Mouse (Mus musculus): ENCODE measurements around the gene Klhdc8b. TPM values are rescaled to one million over a fixed set of nuclear protein-coding genes. Genes with fewer than 3 reads are reported as not detected.

Gene Klhdc8b
- total RNA-seq, 1 experiment: 6.6 TPM

DNA sequence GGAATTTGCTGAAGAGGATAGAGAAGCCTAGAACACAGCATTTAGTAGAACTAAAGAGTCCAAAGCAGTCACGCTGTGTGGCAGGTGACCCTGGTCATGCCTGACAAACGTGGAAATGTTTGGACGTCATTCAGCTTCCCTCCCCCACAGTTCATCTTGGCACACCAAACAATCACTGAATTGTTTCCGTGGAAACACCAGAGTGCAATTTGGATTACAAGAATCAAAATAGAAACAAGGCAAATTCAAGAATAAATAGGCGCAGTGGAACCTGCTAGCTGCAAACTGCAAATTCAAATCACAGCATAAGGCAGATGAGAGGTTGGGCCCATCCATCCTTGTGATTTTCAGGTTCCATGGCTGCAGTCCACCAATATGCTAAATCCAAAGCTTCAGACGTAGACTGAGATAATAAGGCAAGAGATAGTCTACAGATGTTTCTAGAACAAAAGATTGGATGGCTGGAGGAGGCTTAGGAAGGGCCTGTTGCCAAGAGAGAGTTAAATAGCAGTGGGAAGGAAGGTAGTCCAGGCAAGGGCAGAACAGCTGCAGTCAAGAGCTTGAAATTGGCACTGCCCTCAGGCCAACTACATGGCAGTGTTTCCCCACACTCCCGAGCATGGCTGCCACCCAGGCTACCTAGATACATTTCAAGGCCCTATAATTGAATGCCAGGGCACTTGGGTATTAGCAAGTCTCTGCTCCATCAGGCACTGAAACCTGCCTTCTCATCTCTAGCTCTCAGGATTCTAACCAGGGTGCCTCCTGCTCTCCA lies 60.0 kb downstream of the Klhdc8b start:
- no peak for DNase-seq (ENCODE audit: low read depth, low spot score)
- Histone ChIP-seq H3K9me3 (ENCODE audit: control insufficient read depth, insufficient read depth, low read depth, low read length) (no peaks in the 10 kb centered on the region), H3K36me3 (ENCODE audit: control insufficient read depth, insufficient read depth, low read length, poor library complexity, severe bottlenecking) (no peaks in the 10 kb centered on the region), H3K9ac (ENCODE audit: insufficient read depth, low read depth, low read length, poor library complexity, severe bottlenecking) (no peak overlapping the region), H3K27ac (ENCODE audit: insufficient read depth, low read depth, low read length, poor library complexity, severe bottlenecking) (no peak overlapping the region), H3K4me1 (ENCODE audit: control insufficient read depth in 2 of 2, insufficient read depth in 2 of 2, low read length in 2 of 2, poor library complexity in 1 of 2) (no peaks in the 10 kb centered on the region), H3K4me3 (ENCODE audit: insufficient read depth in 1 of 2, low read depth in 1 of 2, low read length in 2 of 2, poor library complexity in 1 of 2, severe bottlenecking in 1 of 2) (no peak overlapping the region)
- TF ChIP-seq MAFK (IDR thresholded peaks at IDR 0.05; ENCODE audit: insufficient read depth, low read depth, low read length): no peak
- no peak for TF ChIP-seq CHD2 (IDR thresholded peaks at IDR 0.05; ENCODE audit: low read depth, low read length)
- no peak for TF ChIP-seq ZC3H11A (IDR thresholded peaks at IDR 0.05; ENCODE audit: borderline replicate concordance, low read depth, low read length)
- no peak for TF ChIP-seq HCFC1 (IDR thresholded peaks at IDR 0.05; ENCODE audit: borderline replicate concordance, insufficient read depth, low read length)
- no peak for TF ChIP-seq ZNF384 (IDR thresholded peaks at IDR 0.05; ENCODE audit: low read depth, low read length)
- in situ Hi-C loops (cut with MboI; ENCODE audit: low sequenced_read_pairs in 2 of 2, unreplicated experiment in 2 of 2): no loop called here

- no peaks in the 10 kb centered on the region for H3K4me1 ChIP-seq (ENCODE audit: control insufficient read depth in 2 of 2, insufficient read depth in 2 of 2, low read length in 2 of 2, poor library complexity in 1 of 2)
- H3K27ac ChIP-seq (ENCODE audit: insufficient read depth, low read depth, low read length, poor library complexity, severe bottlenecking): no peak overlapping the region
- H3K9me3 ChIP-seq (ENCODE audit: control insufficient read depth, insufficient read depth, low read depth, low read length): no peaks in the 10 kb centered on the region
- no peak overlapping the region for H3K4me3 ChIP-seq (ENCODE audit: insufficient read depth in 1 of 2, low read depth in 1 of 2, low read length in 2 of 2, poor library complexity in 1 of 2, severe bottlenecking in 1 of 2)
- in situ Hi-C loops (cut with MboI; ENCODE audit: low sequenced_read_pairs in 2 of 2, unreplicated experiment in 2 of 2): no loop called here
- H3K9ac ChIP-seq (ENCODE audit: insufficient read depth, low read depth, low read length, poor library complexity, severe bottlenecking): no peak overlapping the region
- DNase-seq (ENCODE audit: low read depth, low spot score): no peak
- TF ChIP-seq ZNF384 (IDR thresholded peaks at IDR 0.05; ENCODE audit: low read depth, low read length): no peak
- TF ChIP-seq HCFC1 (IDR thresholded peaks at IDR 0.05; ENCODE audit: borderline replicate concordance, insufficient read depth, low read length): no peak
- TF ChIP-seq CHD2 (IDR thresholded peaks at IDR 0.05; ENCODE audit: low read depth, low read length): no peak
- TF ChIP-seq MAFK (IDR thresholded peaks at IDR 0.05; ENCODE audit: insufficient read depth, low read depth, low read length): no peak
- TF ChIP-seq ZC3H11A (IDR thresholded peaks at IDR 0.05; ENCODE audit: borderline replicate concordance, low read depth, low read length): no peak
- H3K36me3 ChIP-seq (ENCODE audit: control insufficient read depth, insufficient read depth, low read length, poor library complexity, severe bottlenecking): no peaks in the 10 kb centered on the region
These were observed 63.1 kb downstream of the Klhdc8b start for GRCm38 (mm10) chr9:108398324-108398723.

Other genes starting within 250 kb of the Klhdc8b start
- gene Dag1, start 197.6 kb downstream of the Klhdc8b start, total RNA-seq (2012; rRNA removed): 134 and 168 TPM in 2 replicates
- gene Nicn1, start 171.2 kb downstream of the Klhdc8b start, total RNA-seq (2012; rRNA removed): 9.2 and 9.9 TPM in 2 replicates
- 63.9 and 77.9 TPM in 2 replicates for gene Amt, start 164.7 kb downstream of the Klhdc8b start, total RNA-seq (2012; rRNA removed)
- 82.9 and 125 TPM in 2 replicates for gene Rhoa, start 155.5 kb downstream of the Klhdc8b start, total RNA-seq (2012; rRNA removed)
- 10.0 and 11.0 TPM in 2 replicates for gene Tcta, start 155.4 kb downstream of the Klhdc8b start, total RNA-seq (2012; rRNA removed)
- gene Gpx1, start 122.7 kb downstream of the Klhdc8b start, total RNA-seq (2012; rRNA removed): 797 and 939 TPM in 2 replicates
- 64.2 and 69.1 TPM in 2 replicates for gene Usp4, start 113.7 kb downstream of the Klhdc8b start, total RNA-seq (2012; rRNA removed)
- 1.3 and 1.5 TPM in 2 replicates for gene 1700102P08Rik, start 68.8 kb downstream of the Klhdc8b start, total RNA-seq (2012; rRNA removed)
- 1.4 and 1.7 TPM in 2 replicates for gene Ccdc36, start 33.1 kb downstream of the Klhdc8b start, total RNA-seq (2012; rRNA removed)
- not detected in 2 replicates for gene BC048562, start 25.1 kb downstream of the Klhdc8b start, total RNA-seq (2012; rRNA removed)
- 16.7 and 18.6 TPM in 2 replicates for gene Ccdc71, start 1.1 kb downstream of the Klhdc8b start, total RNA-seq (2012; rRNA removed)
- gene Lamb2, start 18.2 kb upstream of the Klhdc8b start, total RNA-seq (2012; rRNA removed): 50.6 and 54.5 TPM in 2 replicates
- 92.1 and 126 TPM in 2 replicates for gene Usp19, start 29.0 kb upstream of the Klhdc8b start, total RNA-seq (2012; rRNA removed)
- 393 and 450 TPM in 2 replicates for gene Qars, start 46.1 kb upstream of the Klhdc8b start, total RNA-seq (2012; rRNA removed)
- 145 and 152 TPM in 2 replicates for gene Qrich1, start 55.2 kb upstream of the Klhdc8b start, total RNA-seq (2012; rRNA removed)
- gene Impdh2, start 98.7 kb upstream of the Klhdc8b start, total RNA-seq (2012; rRNA removed): 344 and 404 TPM in 2 replicates
- 36.6 and 57.3 TPM in 2 replicates for gene Ndufaf3, start 105.9 kb upstream of the Klhdc8b start, total RNA-seq (2012; rRNA removed)
- gene Dalrd3, start 108.3 kb upstream of the Klhdc8b start, total RNA-seq (2012; rRNA removed): 112 and 209 TPM in 2 replicates
- gene Wdr6, start 117.2 kb upstream of the Klhdc8b start, total RNA-seq (2012; rRNA removed): 56.9 and 78.8 TPM in 2 replicates
- gene P4htm, start 136.1 kb upstream of the Klhdc8b start, total RNA-seq (2012; rRNA removed): 13.7 and 18.1 TPM in 2 replicates
- 98.7 and 128 TPM in 2 replicates for gene Arih2, start 187.8 kb upstream of the Klhdc8b start, total RNA-seq (2012; rRNA removed)
- gene Slc25a20, start 200.5 kb upstream of the Klhdc8b start, total RNA-seq (2012; rRNA removed): 42.0 and 59.4 TPM in 2 replicates
- gene Prkar2a, start 227.7 kb upstream of the Klhdc8b start, total RNA-seq (2012; rRNA removed): 12.0 and 18.2 TPM in 2 replicates